Mouse (Mus musculus): Measurements from ENCODE around the gene Mcub.

- no peak for TF ChIP-seq CHD2 (IDR thresholded peaks at IDR 0.05; ENCODE audit: low read depth, low read length)
- TF ChIP-seq HCFC1 (IDR thresholded peaks at IDR 0.05; ENCODE audit: borderline replicate concordance, insufficient read depth, low read length) = no peak
- TF ChIP-seq ZC3H11A (IDR thresholded peaks at IDR 0.05; ENCODE audit: borderline replicate concordance, low read depth, low read length) = no peak
- no peak for TF ChIP-seq MAFK (IDR thresholded peaks at IDR 0.05; ENCODE audit: insufficient read depth, low read depth, low read length)
These were observed 58.0 kb downstream of the Mcub start for GRCm38 (mm10) chr3:129912025-129912424.

All from ES-E14 (cell line).